Mouse (Mus musculus) lung, embryonic 14.5 days (tissue): ENCODE data around the gene Crebrf. TPM values are rescaled to one million over a fixed set of nuclear protein-coding genes. Genes with fewer than 3 reads are reported as not detected.
A peak's percentile ranks its signal among the peaks of the same experiment; 100 is the strongest.

Experiments
- ATAC-seq: fragments of 200-750 bp; cut with Nextera tagmentation; 2 replicates; pipeline ENCODE4 v1.8.0; 2017; ENCODE audit warnings: mild to moderate bottlenecking, moderate TSS enrichment, moderate library complexity; ENCODE audit not compliant: insufficient read depth
- DNase-seq: peaks from one replicate; pipeline ENCODE4 v3.0.0-alpha.2; 2015
- H3K27ac ChIP-seq: fragments of 300-500 bp; sonication (generic); 2 replicates; pipeline ENCODE4 v1.5.1; 2014; ENCODE audit warnings: low read depth, mild to moderate bottlenecking, moderate library complexity
- H3K27me3 ChIP-seq: fragments of 300-500 bp; sonication (generic); 2 replicates; pipeline ENCODE4 v1.6.1; 2014; ENCODE audit warnings: low read length, control low read depth; ENCODE audit not compliant: insufficient read depth
- H3K36me3 ChIP-seq: fragments of 300-500 bp; sonication (generic); 2 replicates; pipeline ENCODE4 v1.6.1; 2014; ENCODE audit warnings: control low read depth; ENCODE audit not compliant: insufficient read depth
- H3K4me1 ChIP-seq: fragments of 300-500 bp; sonication (generic); 2 replicates; pipeline ENCODE4 v1.6.1; 2014; ENCODE audit warnings: antibody characterized with exemption, control low read depth; ENCODE audit not compliant: insufficient read depth
- H3K4me2 ChIP-seq: fragments of 300-500 bp; sonication (generic); 2 replicates; pipeline ENCODE4 v1.6.1; 2014; ENCODE audit warnings: mild to moderate bottlenecking
- H3K4me3 ChIP-seq: fragments of 300-500 bp; sonication (generic); 2 replicates; pipeline ENCODE4 v1.5.1; 2014; ENCODE audit warnings: low read depth, low read length
- H3K9ac ChIP-seq: fragments of 300-500 bp; sonication (generic); 2 replicates; pipeline ENCODE4 v1.6.1; 2014
- H3K9me3 ChIP-seq: fragments of 300-500 bp; sonication (generic); 2 replicates; pipeline ENCODE4 v1.6.1; 2016; ENCODE audit warnings: low read depth, low read length, control low read depth
- CTCF ChIP-seq: IDR thresholded peaks from 2 replicates; pipeline ENCODE4 v1.5.1; 2016; ENCODE audit warnings: antibody characterized with exemption, low read depth
- WGBS: fragments of 180-500 bp; shearing (Covaris S2); extraction: QIAGEN DNeasy Blood & Tissue Kit; methylation state at CpG from one replicate; pipeline ENCODE4 v1.1.7; 2014; 5-methylcytosine and 5-hydroxymethylcytosine counted together
- polyA plus RNA-seq: library from polyadenylated mRNA; unstranded; fragments of >200 nt; fragmentation: Nextera tagmentation; extraction: Ambion mirVana; gene quantifications from 2 replicates; pipeline ENCODE4 v1.2.1, GENCODE M21; 2014

Gene Crebrf
- polyA plus RNA-seq, result 5.6 and 6.3 TPM in 2 replicates

DNA sequence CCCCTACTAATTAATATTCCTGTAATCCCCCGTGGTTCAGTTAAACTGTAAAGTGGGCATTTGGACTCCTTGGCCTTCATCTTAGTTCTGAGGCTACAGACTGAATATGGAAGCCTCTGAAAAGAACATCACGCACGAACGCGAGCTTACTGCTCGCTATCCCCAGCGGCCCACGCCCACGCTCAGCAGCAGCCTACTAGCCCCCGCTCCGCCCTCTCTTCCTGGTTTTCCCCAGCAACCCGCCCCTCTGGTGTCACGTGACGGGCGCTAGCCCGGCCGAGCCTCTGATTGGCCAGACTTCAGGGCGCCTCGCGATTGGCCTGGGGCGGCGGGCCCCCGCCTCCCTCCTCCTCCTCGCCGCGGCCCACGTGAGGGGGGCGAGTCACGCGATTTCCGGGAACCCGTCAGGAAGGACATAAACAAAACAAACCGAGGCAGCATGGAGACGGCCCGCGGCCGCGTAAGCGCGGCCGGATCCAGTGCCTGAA lies at the start of gene Crebrf:
Gene Crebrf (plus strand): TSS at position 380 of the 488 bp plus-strand sequence.
- no peak for TF ChIP-seq CTCF
- no peaks in the 10 kb centered on the region for H3K9me3 ChIP-seq
- WGBS, result under 1% methylated on average over 41 of the region's 41 CpGs
- DNase-seq, result peak; percentile 99
- peak within 1 kb of the TSS; percentile 87 for H3K27ac ChIP-seq
- H3K4me3 ChIP-seq, result peak within 1 kb of the TSS; percentile 95
- H3K27me3 ChIP-seq, result no peaks in the 10 kb centered on the region
- peak; percentile 76 for ATAC-seq
- peak within 1 kb of the TSS; percentile 59 for H3K4me2 ChIP-seq
- no peaks in the 10 kb centered on the region for H3K4me1 ChIP-seq
- no peaks in the 10 kb centered on the region for H3K36me3 ChIP-seq
- H3K9ac ChIP-seq, result peak within 1 kb of the TSS; percentile 73

DNA sequence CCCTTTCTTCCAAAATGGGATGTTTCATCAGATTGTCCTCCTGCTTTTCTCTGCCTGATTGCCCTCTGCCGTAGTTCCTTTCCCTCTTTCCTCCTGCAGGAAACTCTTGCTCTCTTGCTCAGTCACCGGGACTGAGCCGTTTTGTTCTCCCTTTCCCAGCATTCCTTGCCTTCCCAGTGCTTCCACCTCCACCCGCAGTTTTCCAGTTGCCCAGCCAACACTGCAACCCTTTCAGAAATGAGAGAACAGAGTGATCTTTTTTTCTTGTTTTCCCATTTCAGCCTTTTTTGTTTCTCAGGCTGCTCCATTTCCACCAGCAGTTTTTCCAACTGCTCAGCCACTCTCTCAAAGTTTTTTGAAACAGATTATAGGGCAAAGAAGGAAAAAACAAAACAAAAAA lies 44.2 kb upstream of the Crebrf start:
- no peak for TF ChIP-seq CTCF
- Histone ChIP-seq H3K4me1 (no peaks in the 10 kb centered on the region), H3K4me3 (no peak overlapping the region), H3K36me3 (no peaks in the 10 kb centered on the region), H3K9me3 (no peaks in the 10 kb centered on the region), H3K9ac (no peak overlapping the region), H3K4me2 (no peak overlapping the region), H3K27ac (no peak overlapping the region), H3K27me3 (no peaks in the 10 kb centered on the region)
- DNase-seq (no peak), ATAC-seq (no peak)
- 66% methylated on average over 4 of the region's 4 CpGs for WGBS

DNA sequence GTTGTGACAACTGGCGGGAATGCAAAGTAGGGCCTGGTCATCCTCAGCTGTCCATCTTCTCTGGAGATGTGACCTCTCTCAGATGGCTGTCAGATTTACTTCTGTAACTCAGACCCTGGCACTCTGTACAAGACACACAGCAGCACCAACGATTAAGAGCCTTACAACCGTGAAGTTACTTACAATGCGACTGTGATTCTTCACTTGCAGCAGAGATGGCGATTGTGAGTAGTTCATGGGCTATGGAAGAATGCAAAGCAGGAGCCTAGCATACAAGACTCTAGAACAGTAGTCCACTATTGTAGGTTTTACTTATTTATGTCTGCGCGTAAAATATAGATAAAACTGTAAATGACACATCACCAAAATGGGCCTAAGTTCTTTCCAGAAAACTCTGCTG lies 39.6 kb upstream of the Crebrf start:
- Histone ChIP-seq H3K27me3 (no peaks in the 10 kb centered on the region), H3K36me3 (no peaks in the 10 kb centered on the region), H3K4me1 (peaks cover 6% of the 10 kb centered on the region; the same call in 1 of the 2 replicates), H3K4me2 (peak overlapping the region; percentile 77), H3K9ac (peak overlapping the region; percentile 69), H3K27ac (no peak overlapping the region), H3K9me3 (no peaks in the 10 kb centered on the region), H3K4me3 (peak overlapping the region; percentile 80)
- TF ChIP-seq CTCF, result no peak
- WGBS, result 15% methylated on average over 7 of the region's 7 CpGs
- ATAC-seq (peak; percentile 25; the same call in 1 of the 2 replicates), DNase-seq (no peak)

DNA sequence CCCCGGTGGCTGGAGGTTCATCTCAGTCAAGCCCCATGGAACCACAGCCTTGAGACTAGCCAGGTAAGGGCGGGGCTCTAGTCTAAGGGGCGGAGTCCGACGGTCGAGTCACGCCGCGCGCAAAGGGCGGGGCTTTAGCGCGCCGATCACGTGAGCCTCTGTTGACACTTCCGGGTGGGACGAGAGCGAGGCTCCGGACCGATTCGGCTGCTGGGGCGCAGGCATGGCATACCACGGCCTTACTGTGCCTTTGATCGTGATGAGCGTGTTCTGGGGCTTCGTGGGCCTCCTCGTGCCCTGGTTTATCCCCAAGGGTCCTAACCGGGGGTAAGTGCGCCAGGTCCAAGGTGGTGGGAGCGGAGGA lies 39.2 kb upstream of the Crebrf start:
- no peaks in the 10 kb centered on the region for H3K9me3 ChIP-seq
- peaks cover 6% of the 10 kb centered on the region; the same call in 1 of the 2 replicates for H3K4me1 ChIP-seq
- TF ChIP-seq CTCF, result no peak
- no peaks in the 10 kb centered on the region for H3K27me3 ChIP-seq
- H3K36me3 ChIP-seq, result no peaks in the 10 kb centered on the region
- peak overlapping the region; percentile 77 for H3K4me2 ChIP-seq
- H3K27ac ChIP-seq, result peak overlapping the region; percentile 80
- 0% methylated on average over 30 of the region's 30 CpGs for WGBS
- H3K4me3 ChIP-seq, result peak overlapping the region; percentile 80
- H3K9ac ChIP-seq, result peak overlapping the region; percentile 69
- DNase-seq (peak; percentile 95), ATAC-seq (peak; percentile 90)

DNA sequence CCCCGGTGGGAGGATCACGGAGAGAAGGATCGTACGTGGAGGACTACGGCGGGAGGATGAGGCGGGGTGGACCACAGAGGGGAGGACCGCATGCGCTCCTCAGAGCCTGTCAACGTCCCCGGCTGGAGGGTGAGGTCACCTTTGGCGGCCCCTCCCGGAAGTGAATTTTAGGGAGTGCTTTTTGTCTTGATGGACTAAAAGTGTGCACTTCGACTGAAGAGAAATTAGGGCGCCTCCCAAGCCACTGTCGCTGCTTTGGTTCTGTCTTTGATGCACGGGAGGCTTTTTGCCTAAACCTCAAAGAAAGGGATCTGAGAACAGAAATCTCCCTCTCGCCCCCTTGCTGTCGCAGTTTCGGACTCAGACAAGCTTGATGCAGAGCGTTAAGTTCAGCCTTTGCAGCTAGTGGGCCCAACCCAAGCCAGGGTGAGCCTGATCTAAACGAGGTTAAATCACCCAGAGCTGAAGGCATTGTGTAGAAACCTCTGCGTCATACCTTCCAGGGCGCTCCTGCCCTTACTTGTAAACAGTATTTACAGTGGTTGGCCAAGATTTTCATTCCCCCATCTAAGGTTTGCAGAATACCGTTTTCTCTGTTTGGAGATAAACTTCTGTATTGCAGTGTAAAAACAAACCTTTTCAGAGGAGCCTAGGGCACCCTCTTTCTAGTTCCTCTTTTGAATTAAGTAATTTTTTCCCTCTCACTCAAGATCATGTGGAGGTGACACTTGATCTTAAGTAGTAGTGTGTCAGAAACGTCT lies 38.7 kb upstream of the Crebrf start:
- Histone ChIP-seq H3K9me3 (no peaks in the 10 kb centered on the region), H3K27ac (peak overlapping the region; percentile 80), H3K36me3 (no peaks in the 10 kb centered on the region), H3K4me3 (peak overlapping the region; percentile 80), H3K27me3 (no peaks in the 10 kb centered on the region), H3K9ac (peak overlapping the region; percentile 69), H3K4me1 (peaks cover 6% of the 10 kb centered on the region; the same call in 1 of the 2 replicates), H3K4me2 (peak overlapping the region; percentile 77)
- ATAC-seq, result peak; percentile 90
- peak; percentile 27; the same call in 1 of the 2 replicates for TF ChIP-seq CTCF
- 1% methylated on average over 26 of the region's 26 CpGs for WGBS
- DNase-seq, result peak; percentile 76

DNA sequence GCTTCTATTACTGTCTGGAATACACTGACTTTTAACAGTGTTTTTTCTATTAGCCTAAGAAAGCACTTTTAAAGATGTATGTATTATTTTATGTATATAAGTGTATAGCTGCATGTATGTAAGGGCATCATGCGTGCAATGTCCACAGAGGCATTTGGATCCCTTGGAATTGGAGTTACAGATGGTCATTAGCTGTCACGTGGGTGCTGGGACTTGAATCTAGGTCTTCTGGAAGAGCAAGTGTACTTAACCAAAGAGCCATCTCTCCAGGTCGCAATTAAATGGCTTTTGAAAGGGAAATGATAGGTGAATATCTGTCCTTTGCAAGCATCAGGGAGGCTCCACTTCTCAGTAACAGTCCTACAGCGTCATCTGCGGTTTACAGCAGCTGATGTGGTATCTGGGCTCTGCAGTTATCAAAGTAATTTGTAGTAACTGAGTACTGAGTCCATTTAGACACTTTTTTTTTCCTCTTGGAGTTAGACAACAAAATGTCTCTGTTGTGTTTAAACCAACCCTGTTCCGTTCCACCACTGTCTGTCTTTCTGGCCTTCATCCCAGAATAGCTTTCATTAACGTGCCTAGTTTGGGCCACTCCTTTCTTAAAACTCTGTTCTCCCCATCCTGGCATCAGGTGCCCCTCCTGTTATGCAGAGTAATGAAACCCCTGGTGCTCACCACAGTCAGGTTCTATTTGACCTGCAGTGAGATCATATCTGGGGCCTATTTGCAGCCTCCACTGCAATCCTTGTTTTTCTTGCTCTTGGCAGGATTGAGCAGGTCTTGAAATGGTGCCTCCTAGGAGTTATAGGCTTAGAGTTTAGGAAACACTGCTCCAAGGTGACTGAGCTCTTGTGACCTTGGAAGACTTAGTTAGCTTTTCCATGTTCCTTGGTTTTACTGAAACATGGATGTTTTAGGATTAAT lies 37.5 kb upstream of the Crebrf start:
- no peak overlapping the region for H3K27ac ChIP-seq
- no peaks in the 10 kb centered on the region for H3K9me3 ChIP-seq
- TF ChIP-seq CTCF, result no peak

More for the DNA sequence above, 37.5 kb upstream of the Crebrf start:
- peak overlapping the region; percentile 77 for H3K4me2 ChIP-seq
- H3K27me3 ChIP-seq, result no peaks in the 10 kb centered on the region
- 0 out of 2 replicates have a peak overlapping the region, but pooled peaks have one; percentile 80 for H3K4me3 ChIP-seq
- no peak for ATAC-seq
- H3K4me1 ChIP-seq, result peaks cover 6% of the 10 kb centered on the region; the same call in 1 of the 2 replicates
- no peak for DNase-seq
- no peak overlapping the region for H3K9ac ChIP-seq
- 75% methylated on average over 7 of the region's 7 CpGs for WGBS
- peaks cover under 1% of the 10 kb centered on the region; the same call in 1 of the 2 replicates for H3K36me3 ChIP-seq
